Mouse (Mus musculus) layer of hippocampus, postnatal 25 days (tissue): Measurements from ENCODE around the gene Plxdc2. TPM values are rescaled to one million over a fixed set of nuclear protein-coding genes. Genes with fewer than 3 reads are reported as not detected.

ENCODE experiments used
- DNase-seq, 2 experiments: peaks; one replicate each; pipeline ENCODE4 v3.0.0; 2022; ENCODE audit warnings: mixed read lengths in 2 of 2, low spot score in 1 of 2; ENCODE audit errors: extremely low spot score in 1 of 2
- total RNA-seq, 2 experiments: library from RNA; stranded (reverse); gene quantifications; 2 replicates each; pipeline ENCODE4 v1.2.3; 2021

Plxdc2 gene
- total RNA-seq, 2 experiments from 2014 or later = 25.7 to 28.9 TPM

- no peak for DNase-seq
Measured at GRCm38 (mm10) chr2:16545207-16545606, 189.1 kb downstream of the Plxdc2 start.

GRCm38 (mm10) chr2:16559287-16559686 is 203.2 kb downstream of the Plxdc2 start:
- no peak for DNase-seq

GRCm38 (mm10) chr2:16568263-16568662 is 212.2 kb downstream of the Plxdc2 start:
- DNase-seq = no peak

GRCm38 (mm10) chr2:16571169-16571751 is 215.2 kb downstream of the Plxdc2 start:
- no peak for DNase-seq

GRCm38 (mm10) chr2:16576566-16576965 is 220.5 kb downstream of the Plxdc2 start:
- no peak for DNase-seq

- DNase-seq = no peak
Measured at GRCm38 (mm10) chr2:16578153-16578552, 222.0 kb downstream of the Plxdc2 start.

- no peak for DNase-seq
Measured at GRCm38 (mm10) chr2:16588546-16588945, 232.4 kb downstream of the Plxdc2 start.

- no peak for DNase-seq
Measured at GRCm38 (mm10) chr2:16595451-16595850, 239.3 kb downstream of the Plxdc2 start.

GRCm38 (mm10) chr2:16598231-16598630 is 242.1 kb downstream of the Plxdc2 start:
- no peak for DNase-seq

- no peak for DNase-seq
Measured at GRCm38 (mm10) chr2:16604291-16604690, 248.2 kb downstream of the Plxdc2 start.

- DNase-seq = no peak
Measured at GRCm38 (mm10) chr2:16607792-16608586, 251.9 kb downstream of the Plxdc2 start.

- DNase-seq = no peak
Measured at GRCm38 (mm10) chr2:16642061-16642460, 286.0 kb downstream of the Plxdc2 start.

- no peak for DNase-seq
Measured at GRCm38 (mm10) chr2:16651713-16652112, 295.6 kb downstream of the Plxdc2 start.

GRCm38 (mm10) chr2:16664516-16664915 is 308.4 kb downstream of the Plxdc2 start:
- DNase-seq = no peak

GRCm38 (mm10) chr2:16668391-16668790 is 312.3 kb downstream of the Plxdc2 start:
- DNase-seq = no peak

- DNase-seq = no peak
Measured at GRCm38 (mm10) chr2:16682905-16683304, 326.8 kb downstream of the Plxdc2 start.

- DNase-seq = no peak
Measured at GRCm38 (mm10) chr2:16683739-16684138, 327.6 kb downstream of the Plxdc2 start.

GRCm38 (mm10) chr2:16684529-16684928 is 328.4 kb downstream of the Plxdc2 start:
- no peak for DNase-seq

- DNase-seq = no peak
Measured at GRCm38 (mm10) chr2:16696390-16696789, 340.3 kb downstream of the Plxdc2 start.

- no peak for DNase-seq
Measured at GRCm38 (mm10) chr2:16697181-16697580, 341.1 kb downstream of the Plxdc2 start.

GRCm38 (mm10) chr2:16706227-16706626 is 350.1 kb downstream of the Plxdc2 start:
- no peak for DNase-seq

GRCm38 (mm10) chr2:16709885-16710284 is 353.8 kb downstream of the Plxdc2 start:
- DNase-seq = no peak
